Mouse (Mus musculus) heart, embryonic 11.5 days (tissue): ENCODE results near the gene Spp1. TPM values are rescaled to one million over a fixed set of nuclear protein-coding genes. Genes with fewer than 3 reads are reported as not detected.

Experiments used
- ATAC-seq: fragments of 200-750 bp; cut with Nextera tagmentation; replicated peaks from 2 replicates; pipeline ENCODE4 v1.8.0; 2017; ENCODE audit warnings: moderate library complexity; ENCODE audit not compliant: insufficient number of reproducible peaks, low FRiP score, low TSS enrichment
- H3K27ac ChIP-seq: fragments of 300-500 bp; sonication (generic); 2 replicates; pipeline ENCODE4 v1.5.1; 2014; ENCODE audit warnings: mild to moderate bottlenecking, low read depth, low read length
- H3K27me3 ChIP-seq: fragments of 300-500 bp; sonication (generic); 2 replicates; pipeline ENCODE4 v1.6.1; 2014; ENCODE audit warnings: mild to moderate bottlenecking, low read length, mixed read lengths; ENCODE audit not compliant: control insufficient read depth, insufficient read depth
- H3K36me3 ChIP-seq: fragments of 300-500 bp; sonication (generic); 2 replicates; pipeline ENCODE4 v1.6.1; 2014; ENCODE audit warnings: mild to moderate bottlenecking, low read length, moderate library complexity, mixed read lengths; ENCODE audit not compliant: control insufficient read depth, insufficient read depth
- H3K4me1 ChIP-seq: fragments of 300-500 bp; sonication (generic); 2 replicates; pipeline ENCODE4 v1.6.1; 2014; ENCODE audit warnings: low read length; ENCODE audit not compliant: control insufficient read depth, insufficient read depth
- H3K4me2 ChIP-seq: fragments of 300-500 bp; sonication (generic); 2 replicates; pipeline ENCODE4 v1.6.1; 2014; ENCODE audit warnings: mild to moderate bottlenecking, moderate library complexity
- H3K4me3 ChIP-seq: fragments of 300-500 bp; sonication (generic); 2 replicates; pipeline ENCODE4 v1.5.1; 2014; ENCODE audit warnings: low read depth, low read length
- H3K9ac ChIP-seq: fragments of 300-500 bp; sonication (generic); 2 replicates; pipeline ENCODE4 v1.6.1; 2014; ENCODE audit warnings: mild to moderate bottlenecking, low read depth, low read length, moderate library complexity
- H3K9me3 ChIP-seq: fragments of 300-500 bp; sonication (generic); replicated peaks from 2 replicates; pipeline ENCODE4 v1.6.1; 2016; ENCODE audit warnings: low read length; ENCODE audit not compliant: control insufficient read depth
- WGBS: fragments of 180-500 bp; shearing (Covaris S2); extraction: QIAGEN DNeasy Blood & Tissue Kit; methylation state at CpG from one replicate; pipeline ENCODE4 v1.1.7; 2014; ENCODE audit not compliant: insufficient replicate concordance; 5-methylcytosine and 5-hydroxymethylcytosine counted together
- polyA plus RNA-seq: library from polyadenylated mRNA; unstranded; fragments of >200 nt; fragmentation: Nextera tagmentation; extraction: Ambion mirVana; gene quantifications from 2 replicates; pipeline ENCODE4 v1.2.1, GENCODE M21; 2014

Gene Spp1
- polyA plus RNA-seq, 1 experiment from 2014 or later: 2.3 TPM

DNA sequence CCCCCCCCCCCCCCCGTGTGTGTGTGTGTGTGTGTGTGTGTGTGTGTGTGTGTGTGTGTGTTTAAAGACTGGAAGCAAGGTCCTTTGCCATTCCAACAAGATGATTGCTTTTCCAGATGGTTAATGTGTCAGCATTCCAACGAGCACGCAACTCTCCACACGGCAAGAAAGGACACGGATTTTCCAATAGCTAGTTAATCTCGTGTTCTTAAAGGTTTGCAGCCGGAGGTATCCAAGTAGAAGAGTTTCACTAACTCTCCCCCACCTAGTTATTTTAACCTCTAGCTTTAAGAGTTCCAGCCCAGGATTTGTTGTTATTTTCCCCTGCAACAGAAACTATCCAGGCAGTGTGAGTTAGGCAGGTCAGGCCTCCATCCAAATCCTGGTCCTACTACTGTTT lies 25.9 kb downstream of the Spp1 start:
- Histone ChIP-seq H3K4me3 (peak overlapping the region; percentile 86), H3K27ac (no peak overlapping the region), H3K4me1 (peaks cover 4% of the 10 kb centered on the region), H3K36me3 (0 out of 2 replicates have a peak, but pooled peaks cover 2% of the 10 kb centered on the region), H3K27me3 (no peaks in the 10 kb centered on the region), H3K4me2 (peak overlapping the region; percentile 74), H3K9me3 (no peaks in the 10 kb centered on the region), H3K9ac (no peak overlapping the region)
- ATAC-seq: no peak
- WGBS: 60% methylated on average over 6 of the region's 7 CpGs

GRCm38 (mm10) chr5:104465279-104465678 lies 30.4 kb downstream of the Spp1 start:
- H3K27ac ChIP-seq: no peak overlapping the region
- H3K9ac ChIP-seq: no peak overlapping the region
- no peak overlapping the region for H3K4me2 ChIP-seq
- WGBS: 81% methylated on average over 8 of the region's 8 CpGs
- H3K4me3 ChIP-seq: no peak overlapping the region
- no peaks in the 10 kb centered on the region for H3K4me1 ChIP-seq
- no peaks in the 10 kb centered on the region for H3K27me3 ChIP-seq
- H3K9me3 ChIP-seq: no peaks in the 10 kb centered on the region
- ATAC-seq: no peak
- peaks cover 10% of the 10 kb centered on the region; the same call in 1 of the 2 replicates for H3K36me3 ChIP-seq

DNA sequence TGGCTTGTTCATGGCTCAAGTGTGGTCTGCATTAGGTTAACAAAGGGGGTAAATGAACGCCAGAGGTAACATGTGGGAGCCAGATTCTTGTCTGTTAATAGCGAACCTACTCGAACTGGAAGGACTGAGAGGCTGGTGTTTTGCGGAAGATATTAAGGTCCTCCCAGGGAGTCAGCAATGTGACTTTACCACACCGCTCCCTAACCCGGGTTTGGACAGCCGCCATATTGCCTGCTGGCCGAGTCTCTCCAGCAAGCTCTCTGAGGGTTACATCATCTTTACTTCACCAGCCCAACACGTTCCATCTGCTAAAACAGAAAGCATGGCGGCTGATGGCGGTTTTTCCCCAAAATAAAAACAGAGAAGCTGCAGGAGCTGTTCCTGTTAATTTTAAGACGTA lies 30.8 kb downstream of the Spp1 start:
- Histone ChIP-seq H3K36me3 (peaks cover 12% of the 10 kb centered on the region; the same call in 1 of the 2 replicates), H3K4me1 (no peaks in the 10 kb centered on the region), H3K4me2 (no peak overlapping the region), H3K9ac (no peak overlapping the region), H3K27ac (no peak overlapping the region), H3K4me3 (no peak overlapping the region), H3K27me3 (no peaks in the 10 kb centered on the region), H3K9me3 (no peaks in the 10 kb centered on the region)
- WGBS: 88% methylated on average over 12 of the region's 12 CpGs
- ATAC-seq: no peak

DNA sequence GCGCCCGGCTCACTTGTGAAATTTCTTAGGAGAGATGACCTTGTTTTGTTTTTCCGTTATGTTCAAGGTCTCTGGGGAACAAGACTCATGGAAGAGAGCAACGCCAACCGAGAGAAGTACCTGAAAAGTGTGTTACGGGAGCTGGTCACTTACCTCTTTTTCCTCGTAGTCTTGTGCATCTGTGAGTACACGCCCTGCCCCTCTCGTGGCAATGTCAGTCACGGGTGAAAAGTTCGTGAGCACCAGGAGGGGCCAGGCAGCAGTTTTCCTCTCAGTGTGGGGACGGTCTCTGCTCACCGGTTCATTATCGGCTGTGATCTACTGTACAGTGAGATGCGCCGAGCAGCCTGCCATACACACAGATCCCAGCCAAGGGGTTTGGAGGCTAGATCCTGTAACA lies 31.9 kb downstream of the Spp1 start:
- H3K27ac ChIP-seq: no peak overlapping the region
- 92% methylated on average over 16 of the region's 16 CpGs for WGBS
- no peak overlapping the region for H3K4me2 ChIP-seq
- no peak overlapping the region for H3K9ac ChIP-seq
- H3K27me3 ChIP-seq: no peaks in the 10 kb centered on the region
- no peak for ATAC-seq
- H3K4me3 ChIP-seq: no peak overlapping the region
- H3K9me3 ChIP-seq: no peaks in the 10 kb centered on the region
- H3K36me3 ChIP-seq: peaks cover 15% of the 10 kb centered on the region; the same call in 1 of the 2 replicates
- H3K4me1 ChIP-seq: no peaks in the 10 kb centered on the region

DNA sequence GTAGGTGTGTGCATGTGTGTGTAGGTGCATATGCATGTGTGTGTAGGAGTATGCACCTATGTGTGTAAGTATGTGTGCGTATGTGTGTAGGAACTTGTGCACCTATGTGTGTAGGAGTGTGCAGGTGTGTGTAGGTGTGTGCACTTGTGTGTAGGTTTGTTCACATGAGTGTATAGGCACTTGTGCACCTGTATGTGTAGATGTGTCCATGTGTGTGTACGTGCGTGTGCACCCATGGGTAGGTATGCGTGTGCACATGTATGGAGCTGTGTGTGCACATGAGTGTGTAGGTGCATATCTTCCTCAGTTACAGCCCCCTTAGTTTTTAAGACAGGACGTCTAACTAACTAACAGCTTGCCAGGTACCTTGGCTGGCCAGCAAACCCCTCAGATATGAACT lies 33.7 kb downstream of the Spp1 start:
- Histone ChIP-seq H3K27ac (no peak overlapping the region), H3K4me2 (no peak overlapping the region), H3K4me3 (no peak overlapping the region), H3K9me3 (no peaks in the 10 kb centered on the region), H3K4me1 (no peaks in the 10 kb centered on the region), H3K27me3 (no peaks in the 10 kb centered on the region), H3K9ac (no peak overlapping the region), H3K36me3 (peaks cover 20% of the 10 kb centered on the region)
- ATAC-seq: no peak
- 86% methylated on average over 5 of the region's 5 CpGs for WGBS

- WGBS: 89% methylated on average over 5 of the region's 5 CpGs
- H3K27me3 ChIP-seq: no peaks in the 10 kb centered on the region
- H3K27ac ChIP-seq: no peak overlapping the region
- no peaks in the 10 kb centered on the region for H3K4me1 ChIP-seq
- no peak for ATAC-seq
- no peak overlapping the region for H3K4me2 ChIP-seq
- H3K9ac ChIP-seq: no peak overlapping the region
- H3K9me3 ChIP-seq: no peaks in the 10 kb centered on the region
- H3K4me3 ChIP-seq: no peak overlapping the region
- H3K36me3 ChIP-seq: peaks cover 18% of the 10 kb centered on the region
Observed at GRCm38 (mm10) chr5:104470981-104471391, 36.1 kb downstream of the Spp1 start.

DNA sequence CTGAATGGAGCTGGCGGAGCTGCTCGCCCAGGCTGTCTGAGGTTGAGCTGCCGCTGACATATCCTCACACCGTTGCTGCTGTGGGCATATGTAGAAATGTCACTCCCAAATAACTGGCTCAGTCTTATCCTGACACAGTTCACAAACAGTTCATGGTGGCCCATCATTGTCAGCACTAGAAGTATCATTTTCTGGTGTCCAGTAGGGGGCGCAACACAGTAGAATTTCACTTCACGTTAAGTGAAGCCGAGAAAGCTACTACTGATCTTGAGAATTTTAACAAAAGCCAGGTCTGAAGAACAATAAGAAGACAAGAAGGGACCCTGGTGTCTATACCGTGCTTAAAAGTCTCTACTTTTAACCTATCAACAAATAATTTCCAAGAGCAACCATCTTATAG lies 37.5 kb downstream of the Spp1 start:
- no peak overlapping the region for H3K27ac ChIP-seq
- ATAC-seq: no peak
- no peaks in the 10 kb centered on the region for H3K27me3 ChIP-seq
- WGBS: 91% methylated on average over 8 of the region's 8 CpGs
- H3K36me3 ChIP-seq: peaks cover 17% of the 10 kb centered on the region
- H3K4me1 ChIP-seq: no peaks in the 10 kb centered on the region
- H3K9ac ChIP-seq: no peak overlapping the region
- no peak overlapping the region for H3K4me3 ChIP-seq
- no peak overlapping the region for H3K4me2 ChIP-seq
- no peaks in the 10 kb centered on the region for H3K9me3 ChIP-seq

GRCm38 (mm10) chr5:104480367-104480766 lies 45.4 kb downstream of the Spp1 start:
- H3K9ac ChIP-seq: no peak overlapping the region
- peaks cover 28% of the 10 kb centered on the region for H3K36me3 ChIP-seq
- H3K9me3 ChIP-seq: no peaks in the 10 kb centered on the region
- H3K4me2 ChIP-seq: no peak overlapping the region
- no peak overlapping the region for H3K27ac ChIP-seq
- H3K4me1 ChIP-seq: no peaks in the 10 kb centered on the region
- 79% methylated on average over 7 of the region's 7 CpGs for WGBS
- ATAC-seq: no peak; the same call in 1 of the 2 replicates
- no peak overlapping the region for H3K4me3 ChIP-seq
- no peaks in the 10 kb centered on the region for H3K27me3 ChIP-seq

DNA sequence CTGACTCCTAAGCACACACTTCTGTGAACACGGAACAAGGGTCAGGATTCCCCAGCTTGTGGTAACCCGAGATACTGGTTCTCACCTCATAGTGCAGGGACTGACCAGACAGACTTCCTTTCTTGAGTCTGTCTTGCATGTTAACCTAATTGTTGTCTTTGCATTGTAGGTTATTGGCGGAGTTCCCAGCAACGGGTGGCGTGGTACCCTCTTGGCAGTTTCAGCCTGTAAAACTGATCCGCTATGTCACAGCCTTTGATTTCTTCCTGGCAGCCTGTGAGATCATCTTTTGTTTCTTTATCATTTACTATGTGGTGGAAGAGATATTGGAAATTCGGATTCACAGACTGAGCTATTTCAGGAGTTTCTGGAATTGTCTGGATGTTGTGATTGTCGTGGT lies 47.9 kb downstream of the Spp1 start:
- H3K27me3 ChIP-seq: no peaks in the 10 kb centered on the region

More for the DNA sequence above, 47.9 kb downstream of the Spp1 start:
- ATAC-seq: no peak
- no peaks in the 10 kb centered on the region for H3K9me3 ChIP-seq
- H3K4me3 ChIP-seq: no peak overlapping the region
- H3K4me1 ChIP-seq: no peaks in the 10 kb centered on the region
- H3K27ac ChIP-seq: no peak overlapping the region
- peaks cover 23% of the 10 kb centered on the region for H3K36me3 ChIP-seq
- no peak overlapping the region for H3K9ac ChIP-seq
- 83% methylated on average over 8 of the region's 8 CpGs for WGBS
- no peak overlapping the region for H3K4me2 ChIP-seq
